Mouse (Mus musculus) embryonic facial prominence, embryonic 12.5 days (tissue): Measurements from ENCODE around the gene Rasl11a. TPM values are rescaled to one million over a fixed set of nuclear protein-coding genes. Genes with fewer than 3 reads are reported as not detected.
"Not testable (repeated sequence)": the region's sequence is repeated elsewhere in the genome, so short reads cannot be mapped to it uniquely, and the experiment has no call there.

Source experiments
- ATAC-seq: fragments of 200-750 bp; cut with Nextera tagmentation; 2 replicates; pipeline ENCODE4 v1.8.0; 2017; ENCODE audit not compliant: insufficient number of reproducible peaks, insufficient read depth, low FRiP score, low TSS enrichment
- H3K27ac ChIP-seq: fragments of 300-500 bp; sonication (generic); 2 replicates; pipeline ENCODE4 v1.5.1; 2016; ENCODE audit warnings: mild to moderate bottlenecking
- H3K27me3 ChIP-seq: fragments of 300-500 bp; sonication (generic); 2 replicates; pipeline ENCODE4 v1.6.1; 2016; ENCODE audit warnings: mild to moderate bottlenecking, moderate library complexity
- H3K36me3 ChIP-seq: fragments of 300-500 bp; sonication (generic); 2 replicates; pipeline ENCODE4 v1.6.1; 2016; ENCODE audit warnings: mild to moderate bottlenecking
- H3K4me1 ChIP-seq: fragments of 300-500 bp; sonication (generic); 2 replicates; pipeline ENCODE4 v1.6.1; 2016
- H3K4me2 ChIP-seq: fragments of 300-500 bp; sonication (generic); replicated peaks from 2 replicates; pipeline ENCODE4 v1.6.1; 2016; ENCODE audit warnings: mild to moderate bottlenecking, moderate library complexity
- H3K4me3 ChIP-seq: fragments of 300-500 bp; sonication (generic); 2 replicates; pipeline ENCODE4 v1.5.1; 2016; ENCODE audit warnings: mild to moderate bottlenecking
- H3K9ac ChIP-seq: fragments of 300-500 bp; sonication (generic); 2 replicates; pipeline ENCODE4 v1.6.1; 2016; ENCODE audit warnings: mild to moderate bottlenecking, moderate library complexity
- H3K9me3 ChIP-seq: fragments of 300-500 bp; sonication (generic); 2 replicates; pipeline ENCODE4 v1.6.1; 2016; ENCODE audit warnings: mild to moderate bottlenecking, moderate library complexity
- WGBS: fragments of 180-500 bp; shearing (Covaris S2); methylation state at CpG from one replicate; pipeline ENCODE4 v1.1.7; 2016; 5-methylcytosine and 5-hydroxymethylcytosine counted together
- polyA plus RNA-seq: library from polyadenylated mRNA; unstranded; fragments of >200 nt; fragmentation: Nextera tagmentation; extraction: Ambion mirVana; gene quantifications from 2 replicates; pipeline ENCODE4 v1.2.1, GENCODE M21; 2016

Gene Rasl11a
- polyA plus RNA-seq, 1 experiment from 2014 or later = 17.2 TPM

DNA sequence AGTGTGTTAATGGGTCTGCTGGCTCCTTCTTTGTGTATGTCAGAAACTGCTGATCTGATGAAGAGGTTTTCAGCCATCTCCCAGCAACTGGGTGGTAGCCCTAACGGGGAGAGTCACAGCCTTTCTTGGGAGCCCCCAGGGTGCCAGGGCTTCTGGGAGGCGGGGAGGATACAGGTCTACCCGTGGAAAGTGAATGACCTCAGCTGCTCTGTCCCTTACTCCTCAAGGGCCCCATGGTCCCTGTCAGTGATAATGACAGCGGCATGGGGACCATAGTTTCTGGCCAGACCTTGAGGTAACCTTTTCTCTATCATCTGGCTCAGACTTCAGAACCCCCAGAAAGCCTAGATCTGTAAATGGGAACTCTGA, 23.1 kb downstream of the Rasl11a start:
- H3K9me3 ChIP-seq = 0 out of 2 replicates have a peak, but pooled peaks cover 3% of the 10 kb centered on the region
- H3K9ac ChIP-seq = no peak overlapping the region; the same call in 1 of the 2 replicates
- 20% methylated on average over 4 of the region's 4 CpGs for WGBS
- H3K4me1 ChIP-seq = peaks cover 7% of the 10 kb centered on the region; the same call in 1 of the 2 replicates
- H3K27me3 ChIP-seq = no peaks in the 10 kb centered on the region
- no peak overlapping the region for H3K27ac ChIP-seq
- H3K4me3 ChIP-seq = 0 out of 2 replicates have a peak overlapping the region, but pooled peaks have one; percentile 22
- H3K36me3 ChIP-seq = no peaks in the 10 kb centered on the region
- ATAC-seq = 0 out of 2 replicates have a peak, but pooled peaks have one; percentile 19
- H3K4me2 ChIP-seq = peak overlapping the region; percentile 48

- Histone ChIP-seq H3K4me3 (no peak overlapping the region), H3K27ac (no peak overlapping the region), H3K9ac (no peak overlapping the region), H3K9me3 (no peaks in the 10 kb centered on the region), H3K36me3 (no peaks in the 10 kb centered on the region), H3K4me2 (no peak overlapping the region), H3K27me3 (no peaks in the 10 kb centered on the region), H3K4me1 (no peaks in the 10 kb centered on the region)
- no peak for ATAC-seq
- WGBS = 83% methylated on average over 5 of the region's 5 CpGs
Observed at GRCm38 (mm10) chr5:146872981-146873631, 28.2 kb downstream of the Rasl11a start.

- H3K27ac ChIP-seq = no peak overlapping the region
- H3K9me3 ChIP-seq = no peaks in the 10 kb centered on the region
- no peak overlapping the region for H3K4me2 ChIP-seq
- H3K4me1 ChIP-seq = no peaks in the 10 kb centered on the region
- 63% methylated on average over 2 of the region's 2 CpGs for WGBS
- no peak overlapping the region for H3K4me3 ChIP-seq
- no peaks in the 10 kb centered on the region for H3K27me3 ChIP-seq
- H3K9ac ChIP-seq = no peak overlapping the region
- no peak for ATAC-seq
- no peaks in the 10 kb centered on the region for H3K36me3 ChIP-seq
Observed at GRCm38 (mm10) chr5:146876024-146876423, 31.2 kb downstream of the Rasl11a start.

DNA sequence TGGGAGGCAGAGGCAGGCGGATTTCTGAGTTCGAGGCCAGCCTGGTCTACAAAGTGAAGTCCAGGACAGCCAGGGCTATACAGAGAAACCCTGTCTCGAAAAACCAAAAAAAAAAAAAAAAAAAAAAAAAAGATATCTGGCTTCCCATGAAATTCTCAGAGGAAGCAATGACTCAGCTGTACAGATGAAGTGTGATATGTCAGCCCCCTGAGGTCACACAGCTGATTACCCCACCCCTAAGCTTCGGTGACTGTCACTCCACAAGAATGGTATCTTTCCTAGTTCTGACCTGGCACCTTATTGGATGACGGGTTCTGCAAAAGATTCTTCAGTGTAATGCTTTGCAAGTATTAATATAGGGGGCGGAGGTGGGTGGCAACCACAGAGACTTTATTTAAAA, 33.0 kb downstream of the Rasl11a start:
- not testable (repeated sequence) for H3K4me1 ChIP-seq, ATAC-seq, H3K4me3 ChIP-seq, H3K27me3 ChIP-seq, H3K36me3 ChIP-seq, H3K4me2 ChIP-seq, H3K9me3 ChIP-seq, H3K27ac ChIP-seq, H3K9ac ChIP-seq
- 85% methylated on average over 5 of the region's 6 CpGs for WGBS

DNA sequence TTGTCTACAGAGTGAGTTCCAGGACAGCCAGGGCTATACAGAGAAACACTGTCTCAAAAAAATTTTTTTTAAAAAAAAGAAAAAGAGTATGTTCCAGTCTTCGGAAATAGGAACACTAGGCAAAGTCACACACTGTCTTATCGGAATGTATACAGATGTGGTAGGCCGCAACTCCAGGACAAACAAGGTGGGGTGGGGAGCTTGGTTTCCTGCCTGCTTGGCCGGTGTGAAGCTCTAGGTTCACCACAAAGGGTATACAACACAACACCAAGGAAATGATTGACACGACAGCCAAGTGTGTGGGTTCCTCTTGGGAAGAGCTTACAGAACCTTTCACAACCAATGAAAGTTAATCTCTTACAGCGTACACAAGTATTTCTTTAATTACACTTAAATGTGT, 37.4 kb downstream of the Rasl11a start:
- H3K36me3 ChIP-seq = no peaks in the 10 kb centered on the region
- H3K9me3 ChIP-seq = no peaks in the 10 kb centered on the region
- no peak for ATAC-seq
- WGBS = 83% methylated on average over 6 of the region's 6 CpGs
- H3K9ac ChIP-seq = no peak overlapping the region
- no peaks in the 10 kb centered on the region for H3K27me3 ChIP-seq
- H3K4me1 ChIP-seq = no peaks in the 10 kb centered on the region
- no peak overlapping the region for H3K4me2 ChIP-seq
- H3K4me3 ChIP-seq = no peak overlapping the region
- H3K27ac ChIP-seq = no peak overlapping the region

DNA sequence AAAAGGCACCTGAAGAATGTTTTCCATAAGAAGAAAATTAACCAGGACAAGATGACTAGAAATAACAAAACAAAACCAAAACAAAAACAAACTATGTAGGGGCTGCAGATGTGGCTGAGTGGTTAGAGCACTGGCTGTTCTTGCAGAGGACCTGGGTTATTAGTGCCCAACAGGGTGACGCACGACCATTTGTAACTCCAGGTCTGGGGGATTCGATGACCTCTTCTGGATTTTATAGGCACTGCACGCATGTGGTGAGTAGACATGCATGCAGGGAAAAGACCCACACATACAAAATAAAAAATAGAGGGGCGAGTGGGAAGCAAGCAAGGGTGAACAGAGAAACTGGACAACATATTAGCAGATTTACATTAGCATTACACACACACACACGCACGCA, 38.2 kb downstream of the Rasl11a start:
- Histone ChIP-seq H3K4me1 (no peaks in the 10 kb centered on the region), H3K36me3 (no peaks in the 10 kb centered on the region), H3K9me3 (no peaks in the 10 kb centered on the region), H3K4me2 (no peak overlapping the region), H3K27me3 (no peaks in the 10 kb centered on the region), H3K27ac (no peak overlapping the region), H3K9ac (no peak overlapping the region), H3K4me3 (no peak overlapping the region)
- no peak for ATAC-seq
- WGBS = 75% methylated on average over 7 of the region's 7 CpGs

GRCm38 (mm10) chr5:146883486-146884272, 38.8 kb downstream of the Rasl11a start:
- 84% methylated on average over 15 of the region's 15 CpGs for WGBS
- Histone ChIP-seq H3K4me3 (no peak overlapping the region), H3K9me3 (no peaks in the 10 kb centered on the region), H3K27me3 (no peaks in the 10 kb centered on the region), H3K36me3 (no peaks in the 10 kb centered on the region), H3K9ac (no peak overlapping the region), H3K27ac (no peak overlapping the region), H3K4me1 (no peaks in the 10 kb centered on the region), H3K4me2 (no peak overlapping the region)
- ATAC-seq = no peak

GRCm38 (mm10) chr5:146891127-146891526, 46.3 kb downstream of the Rasl11a start:
- Histone ChIP-seq H3K9ac (no peak overlapping the region), H3K36me3 (no peaks in the 10 kb centered on the region), H3K4me1 (no peaks in the 10 kb centered on the region), H3K4me2 (peak overlapping the region; percentile 29), H3K27ac (no peak overlapping the region), H3K4me3 (no peak overlapping the region), H3K27me3 (no peaks in the 10 kb centered on the region), H3K9me3 (no peaks in the 10 kb centered on the region)
- ATAC-seq = 0 out of 2 replicates have a peak, but pooled peaks have one; percentile 28
- WGBS = 13% methylated on average over 14 of the region's 14 CpGs

- 73% methylated on average over 4 of the region's 4 CpGs for WGBS
Observed at GRCm38 (mm10) chr5:146892904-146893303, 48.0 kb downstream of the Rasl11a start.

DNA sequence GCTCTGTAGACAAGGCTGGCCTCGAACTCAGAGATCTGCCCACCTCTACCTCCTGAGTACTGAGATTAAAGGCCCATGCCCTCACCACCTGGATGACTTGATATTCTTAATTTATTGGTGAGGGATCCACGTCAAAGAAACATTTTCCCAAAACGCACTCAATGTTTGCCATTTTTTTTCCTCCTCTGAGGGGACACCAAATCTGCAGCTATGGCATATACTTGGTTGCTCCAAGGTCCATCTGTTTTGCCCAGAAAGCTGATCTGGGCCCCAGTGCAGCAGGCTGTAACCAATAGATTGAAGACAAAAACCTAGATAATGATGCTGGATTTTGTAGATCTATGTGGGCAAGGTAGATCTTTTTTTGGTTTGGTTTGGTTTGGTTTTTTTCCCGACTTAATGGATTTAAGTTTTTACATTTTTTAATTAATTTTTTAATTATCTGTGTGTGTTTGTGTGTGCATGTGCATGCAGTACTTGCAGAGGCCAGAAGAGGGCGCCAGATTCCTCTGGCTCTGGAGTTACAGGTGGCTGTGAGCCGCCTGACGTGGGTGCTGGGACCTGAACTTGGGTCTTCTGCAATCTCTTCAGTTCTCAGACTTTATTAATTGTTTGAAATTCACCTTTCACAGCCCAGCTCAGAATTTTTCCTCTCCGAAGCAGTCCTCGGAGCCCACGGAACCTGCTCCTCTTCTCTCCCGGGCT, 48.8 kb downstream of the Rasl11a start:
- WGBS = 85% methylated on average over 11 of the region's 11 CpGs

More at GRCm38 (mm10) chr5:146892904-146893303, 48.0 kb downstream of the Rasl11a start:
- H3K27ac ChIP-seq = no peak overlapping the region
- no peaks in the 10 kb centered on the region for H3K9me3 ChIP-seq
- no peak overlapping the region for H3K4me2 ChIP-seq
- no peak overlapping the region for H3K4me3 ChIP-seq
- H3K4me1 ChIP-seq = no peaks in the 10 kb centered on the region
- no peaks in the 10 kb centered on the region for H3K27me3 ChIP-seq
- no peak overlapping the region for H3K9ac ChIP-seq
- H3K36me3 ChIP-seq = no peaks in the 10 kb centered on the region
- ATAC-seq = no peak

DNA sequence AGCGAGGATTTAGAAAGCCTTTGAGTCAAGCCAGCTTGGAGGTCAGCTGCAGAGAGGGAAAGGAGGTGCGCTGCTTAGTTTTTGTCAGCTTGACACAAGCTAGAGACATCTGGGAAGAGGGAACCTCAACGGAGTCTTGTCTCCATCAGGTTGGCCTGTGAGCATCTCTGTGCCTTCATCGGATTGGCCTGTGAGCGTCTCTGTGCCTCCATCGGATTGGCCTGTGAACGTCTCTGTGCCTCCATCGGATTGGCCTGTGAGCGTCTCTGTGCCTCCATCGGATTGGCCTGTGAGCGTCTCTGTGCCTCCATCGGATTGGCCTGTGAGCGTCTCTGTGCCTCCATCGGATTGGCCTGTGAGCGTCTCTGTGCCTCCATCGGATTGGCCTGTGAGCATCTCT, 50.8 kb downstream of the Rasl11a start:
- H3K9me3 ChIP-seq, H3K36me3 ChIP-seq, H3K27ac ChIP-seq, H3K4me3 ChIP-seq, H3K4me1 ChIP-seq, H3K4me2 ChIP-seq, H3K27me3 ChIP-seq, H3K9ac ChIP-seq, ATAC-seq: not testable (repeated sequence)
- WGBS = 92% methylated on average over 15 of the region's 16 CpGs

More for the DNA sequence above, 48.8 kb downstream of the Rasl11a start:
- Histone ChIP-seq H3K9ac (no peak overlapping the region), H3K36me3 (no peaks in the 10 kb centered on the region), H3K4me2 (no peak overlapping the region), H3K4me3 (no peak overlapping the region), H3K9me3 (no peaks in the 10 kb centered on the region), H3K4me1 (no peaks in the 10 kb centered on the region), H3K27me3 (no peaks in the 10 kb centered on the region), H3K27ac (no peak overlapping the region)
- ATAC-seq = no peak
